31 mouse cellular contexts compared by ENCODE assay signal in genomic region chr19:12668601-12669000, GRCm38 (mm10). TPM values are rescaled to one million over a fixed set of nuclear protein-coding genes. Genes with fewer than 3 reads are reported as not detected.
"Had no signal": no experiment of that assay in that cellular context is flagged by ENCODE, and none has a peak within 500 bp of the region (broad histone marks: within the 10 kb centered on the region; RNA-seq: fewer than 3 reads in every experiment).

No protein-coding gene starts in this region.

RNA-seq across cellular contexts. Expression of gene Olfr1442, which starts 1.6 kb away (rescaled TPM):
- polyA plus RNA-seq: limb, embryonic 10.5 days; limb, embryonic 11.5 days; limb, embryonic 12.5 days; limb, embryonic 13.5 days; limb, embryonic 14.5 days; limb, embryonic 15.5 days; liver, adult 2 months; liver, embryonic 11.5 days; liver, embryonic 12.5 days; liver, embryonic 13.5 days; liver, embryonic 14.5 days; liver, embryonic 15.5 days; liver, embryonic 16.5 days; liver, postnatal 0 days; lung, adult 2 months; lung, embryonic 14.5 days; lung, embryonic 15.5 days; lung, embryonic 16.5 days; lung, postnatal 0 days; macrophage; midbrain, embryonic 10.5 days; midbrain, embryonic 11.5 days; midbrain, embryonic 12.5 days; midbrain, embryonic 13.5 days; midbrain, embryonic 14.5 days; midbrain, embryonic 15.5 days; midbrain, embryonic 16.5 days; midbrain, postnatal 0 days; myocyte; neural tube, embryonic 11.5 days; neural tube, embryonic 12.5 days had no signal

RNA-seq across cellular contexts. Expression of gene Olfr1443, which starts 9.3 kb away (rescaled TPM):
- polyA plus RNA-seq: limb, embryonic 10.5 days; limb, embryonic 11.5 days; limb, embryonic 12.5 days; limb, embryonic 13.5 days; limb, embryonic 14.5 days; limb, embryonic 15.5 days; liver, embryonic 11.5 days; liver, embryonic 12.5 days; liver, embryonic 13.5 days; liver, embryonic 14.5 days; liver, embryonic 15.5 days; liver, embryonic 16.5 days; liver, postnatal 0 days; lung, adult 2 months; lung, embryonic 14.5 days; lung, embryonic 15.5 days; lung, embryonic 16.5 days; lung, postnatal 0 days; macrophage; midbrain, embryonic 10.5 days; midbrain, embryonic 11.5 days; midbrain, embryonic 12.5 days; midbrain, embryonic 13.5 days; midbrain, embryonic 14.5 days; midbrain, embryonic 15.5 days; midbrain, embryonic 16.5 days; midbrain, postnatal 0 days; myocyte; neural tube, embryonic 11.5 days; neural tube, embryonic 12.5 days had no signal

RNA-seq across cellular contexts. Expression of gene Keg1, which starts 27.0 kb away (rescaled TPM):
- polyA plus RNA-seq: limb, embryonic 10.5 days; limb, embryonic 11.5 days; limb, embryonic 12.5 days; limb, embryonic 13.5 days; limb, embryonic 14.5 days; limb, embryonic 15.5 days; lung, embryonic 14.5 days; lung, embryonic 16.5 days; lung, postnatal 0 days; macrophage; midbrain, embryonic 10.5 days; midbrain, embryonic 11.5 days; midbrain, embryonic 12.5 days; midbrain, embryonic 13.5 days; midbrain, embryonic 14.5 days; midbrain, embryonic 15.5 days; midbrain, embryonic 16.5 days; midbrain, postnatal 0 days; myocyte; neural tube, embryonic 11.5 days; neural tube, embryonic 12.5 days had no signal

RNA-seq across cellular contexts. Expression of gene Glyat, which starts 35.5 kb away (rescaled TPM):
- polyA plus RNA-seq: limb, embryonic 10.5 days; limb, embryonic 11.5 days; limb, embryonic 12.5 days; limb, embryonic 13.5 days; limb, embryonic 15.5 days; liver, embryonic 11.5 days; liver, embryonic 12.5 days; lung, adult 2 months; lung, embryonic 14.5 days; lung, embryonic 15.5 days; lung, embryonic 16.5 days; lung, postnatal 0 days; macrophage; midbrain, embryonic 10.5 days; midbrain, embryonic 11.5 days; midbrain, embryonic 12.5 days; midbrain, embryonic 13.5 days; midbrain, embryonic 14.5 days; midbrain, embryonic 15.5 days; midbrain, embryonic 16.5 days; midbrain, postnatal 0 days; myocyte; neural tube, embryonic 11.5 days; neural tube, embryonic 12.5 days had no signal
